Mouse (Mus musculus) spleen, postnatal 14 days (tissue): ENCODE measurements around the gene Nudt3.
"Not testable (repeated sequence)": the region's sequence is repeated elsewhere in the genome, so short reads cannot be mapped to it uniquely, and the experiment has no call there.

Experiments used
- DNase-seq, 2 experiments: peaks; one replicate each; pipeline ENCODE4 v3.0.0; 2021 to 2022; ENCODE audit warnings: low spot score in 2 of 2

Gene Nudt3

DNA sequence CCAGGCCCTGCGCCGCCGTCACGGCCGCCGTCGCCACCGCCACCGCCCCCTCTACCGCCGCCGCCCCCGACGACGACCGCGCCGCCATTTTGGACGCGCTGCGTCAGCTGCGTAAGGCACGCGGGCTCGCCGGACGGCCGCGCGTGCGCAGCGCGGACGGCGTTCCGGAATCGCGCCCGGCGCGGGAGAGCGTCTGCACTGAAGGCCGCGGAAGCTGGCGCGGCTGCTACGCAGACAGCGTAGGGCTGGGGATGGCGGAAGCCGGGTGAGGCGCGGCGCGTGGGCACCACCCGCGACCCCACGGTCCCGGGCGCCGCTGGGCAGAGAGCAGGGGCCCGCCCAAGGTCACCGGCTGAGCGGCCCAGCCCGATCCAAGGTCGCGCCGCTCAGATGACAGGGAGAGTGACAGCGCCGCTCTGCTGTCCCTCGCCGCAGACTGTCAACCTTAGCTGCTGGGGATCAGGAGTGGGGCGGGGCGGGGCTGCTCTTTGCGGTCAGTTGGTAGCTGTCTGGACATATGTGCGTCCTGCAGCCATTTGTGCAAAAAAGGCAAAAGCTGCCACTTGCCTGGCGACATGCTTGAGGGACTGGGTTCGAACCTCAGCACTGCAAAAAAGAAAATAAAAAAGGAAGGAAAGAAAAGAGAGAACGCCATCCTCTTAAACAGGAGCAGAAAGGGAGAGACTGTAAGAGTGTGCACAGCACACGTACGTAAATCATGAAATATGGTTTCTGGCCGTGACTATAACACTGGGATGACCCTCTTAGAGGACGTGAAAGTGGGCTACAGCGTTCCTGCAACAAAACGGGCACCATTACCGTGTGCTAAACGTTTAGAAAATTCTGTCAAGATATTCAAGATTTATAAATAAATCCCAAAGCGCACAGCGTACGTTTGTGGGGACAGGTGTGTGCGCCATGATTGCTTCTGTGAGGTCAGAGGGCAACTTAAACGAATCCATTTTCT is at the start of gene Nudt3:
TSS of gene Nudt3 (minus strand) at position 136 of the 967 bp plus-strand sequence.
- peak; percentile 76 to 86 for DNase-seq

- no peak for DNase-seq
Observed at GRCm38 (mm10) chr17:27671720-27672119, 48.4 kb upstream of the Nudt3 start.

- no peak for DNase-seq
Observed at GRCm38 (mm10) chr17:27658767-27659166, 35.5 kb upstream of the Nudt3 start.

DNA sequence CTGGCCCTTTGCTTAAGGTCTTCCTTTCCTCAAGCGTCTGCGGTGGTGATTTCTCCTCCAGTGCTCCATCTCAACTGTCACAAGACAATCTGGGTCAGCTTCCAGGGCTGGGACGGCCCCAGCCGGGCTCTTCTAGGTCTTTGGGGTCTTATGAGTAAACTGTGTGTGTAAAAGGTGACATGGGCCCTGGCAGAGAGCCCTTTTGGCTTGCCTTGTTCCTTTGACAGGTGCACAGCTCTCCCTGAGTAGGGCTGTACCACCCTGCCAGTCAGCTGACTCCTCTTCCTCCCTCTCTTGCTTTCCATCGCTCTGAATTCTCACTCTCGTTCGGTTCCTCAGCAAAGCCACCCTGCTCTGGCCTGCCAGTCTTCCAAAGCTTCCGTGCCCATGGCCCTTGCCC is 33.8 kb upstream of the Nudt3 start:
- DNase-seq = no peak

DNA sequence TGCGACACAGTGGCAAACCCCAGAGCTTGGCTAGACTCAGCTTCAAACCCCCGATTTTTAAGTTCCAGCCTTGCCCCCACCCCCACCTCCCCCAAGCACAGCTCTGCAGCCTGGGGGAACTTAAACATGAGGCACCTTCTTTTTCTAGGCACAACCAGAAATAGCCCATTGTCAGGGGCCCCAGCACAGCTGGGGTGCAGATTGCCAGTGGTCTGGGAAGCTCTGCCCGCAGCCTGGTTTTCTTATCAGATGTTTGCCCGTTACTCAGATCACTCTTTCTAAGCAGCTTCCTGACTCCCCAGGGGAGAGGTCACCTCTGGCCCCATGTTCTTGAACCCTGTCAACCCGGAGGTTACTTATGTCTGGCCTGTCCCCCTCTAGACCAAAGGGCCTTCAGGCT is 33.1 kb upstream of the Nudt3 start:
- DNase-seq = no peak

- peak in 1 of 2 experiments; percentile 20 for DNase-seq
Observed at GRCm38 (mm10) chr17:27656011-27656399, 32.7 kb upstream of the Nudt3 start.

DNA sequence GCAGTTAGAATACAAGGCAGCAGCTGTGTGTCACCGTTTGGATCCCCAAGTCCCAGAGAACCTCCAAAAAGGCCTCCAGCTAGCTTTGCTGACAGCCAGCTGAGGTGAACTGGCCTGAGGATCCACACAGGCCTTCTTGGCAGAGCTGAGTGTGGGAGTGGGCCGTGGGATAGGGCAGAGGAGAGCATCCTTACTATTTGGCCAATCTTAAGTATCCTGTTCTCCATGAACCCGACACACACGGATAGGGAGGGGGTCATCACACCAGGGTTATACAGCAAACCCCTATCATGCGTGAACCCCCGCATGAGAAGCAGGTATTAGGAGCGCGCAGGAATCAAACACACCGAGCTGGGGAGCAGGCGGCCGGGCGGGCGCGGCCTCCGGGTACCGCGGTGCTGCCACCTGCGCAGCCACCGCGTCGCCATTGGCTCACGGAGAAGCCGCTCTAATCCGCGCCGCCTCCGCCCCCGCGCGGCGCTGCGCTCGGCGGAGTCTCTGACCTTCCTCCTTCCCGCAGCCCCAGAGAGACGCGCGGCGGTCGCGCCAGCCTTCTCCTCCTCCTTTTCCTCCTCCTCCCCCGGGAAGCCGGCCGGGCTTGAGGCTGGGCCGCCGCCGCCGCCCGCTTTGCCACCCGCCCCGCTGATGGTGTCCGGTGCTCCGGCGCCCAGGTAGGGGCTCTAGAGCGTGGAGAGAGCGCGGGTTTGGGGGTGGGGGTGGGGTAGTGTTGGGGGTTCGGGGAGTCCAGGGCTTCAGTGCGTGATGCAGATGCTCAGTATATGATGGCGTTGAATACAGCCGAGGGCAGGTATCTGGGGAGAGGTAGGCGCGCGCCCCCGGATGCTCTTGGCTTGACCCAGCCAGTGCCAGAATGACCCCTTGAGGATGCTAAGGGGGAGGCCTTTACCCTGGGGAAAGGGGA is 32.1 kb upstream of the Nudt3 start, which contains the start of gene Pacsin1:
TSS of gene Pacsin1 (plus strand) at position 421 of the 922 bp plus-strand sequence.
- peak in 1 of 2 experiments; percentile 26 for DNase-seq

GRCm38 (mm10) chr17:27653253-27653959 is 30.1 kb upstream of the Nudt3 start:
- DNase-seq = no peak

GRCm38 (mm10) chr17:27652046-27652790 is 28.9 kb upstream of the Nudt3 start:
- no peak for DNase-seq

DNA sequence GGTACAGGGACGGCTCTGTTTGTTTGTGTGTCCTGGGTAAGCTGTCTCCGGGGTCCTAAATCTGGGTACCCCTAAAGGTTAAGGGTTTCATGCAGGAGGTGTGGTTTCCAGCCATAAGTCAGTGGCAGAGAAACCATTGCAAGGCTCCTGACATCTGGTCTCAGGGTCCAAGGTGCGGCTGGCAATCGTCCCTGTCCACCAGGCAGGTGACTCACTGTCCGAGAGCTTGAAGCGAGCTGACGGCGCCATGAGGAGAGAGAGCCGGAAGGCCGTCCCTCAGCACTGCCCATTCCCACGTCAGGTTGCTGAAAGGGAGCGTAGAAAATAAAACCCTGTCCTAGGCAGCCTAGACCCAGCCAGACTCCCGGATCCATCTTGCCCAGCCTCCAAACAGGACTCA is 27.3 kb upstream of the Nudt3 start:
- DNase-seq = no peak

DNA sequence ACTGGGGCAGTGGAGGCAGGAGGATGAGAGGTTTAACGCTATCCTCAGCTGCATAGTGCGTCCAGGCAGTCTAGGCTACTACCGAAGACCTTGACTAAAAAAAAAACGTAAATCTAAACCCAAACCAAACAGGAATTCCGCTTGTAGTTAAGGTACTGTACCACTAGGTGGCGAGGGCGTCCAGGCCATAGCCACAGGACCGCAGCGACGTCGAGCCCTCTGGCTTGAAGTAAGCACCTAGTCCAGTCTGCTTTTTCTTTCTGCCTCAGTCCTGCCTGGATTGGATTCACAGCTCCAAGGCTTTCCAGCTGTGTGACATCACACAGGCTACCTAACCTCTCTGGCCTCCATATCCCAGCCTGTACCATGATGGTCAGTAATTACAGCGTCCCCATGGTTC is 26.9 kb upstream of the Nudt3 start:
- DNase-seq = peak; percentile 33 to 69

GRCm38 (mm10) chr17:27645807-27646206 is 22.5 kb upstream of the Nudt3 start:
- no peak for DNase-seq

- no peak for DNase-seq
Observed at GRCm38 (mm10) chr17:27644572-27644971, 21.3 kb upstream of the Nudt3 start.

DNA sequence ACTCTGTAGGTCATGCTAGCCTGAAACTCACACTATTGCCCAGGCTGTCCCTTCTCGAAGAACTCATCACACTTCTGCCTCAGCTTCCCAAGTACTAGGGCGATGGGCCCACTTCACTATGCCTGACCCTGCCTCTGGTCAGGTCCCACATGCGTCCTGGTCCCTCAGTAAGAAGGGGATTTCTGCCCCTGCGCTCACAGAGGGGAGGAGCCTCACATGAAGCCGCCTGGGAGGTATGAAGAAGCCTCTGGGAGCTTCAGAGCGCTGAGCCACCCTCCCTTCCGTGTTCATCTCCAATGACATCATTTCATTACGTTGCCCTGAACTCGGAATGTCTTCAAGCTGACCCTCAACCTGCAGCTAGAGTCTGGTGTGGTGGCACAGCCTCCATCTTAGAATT is 20.5 kb upstream of the Nudt3 start:
- DNase-seq = no peak

DNA sequence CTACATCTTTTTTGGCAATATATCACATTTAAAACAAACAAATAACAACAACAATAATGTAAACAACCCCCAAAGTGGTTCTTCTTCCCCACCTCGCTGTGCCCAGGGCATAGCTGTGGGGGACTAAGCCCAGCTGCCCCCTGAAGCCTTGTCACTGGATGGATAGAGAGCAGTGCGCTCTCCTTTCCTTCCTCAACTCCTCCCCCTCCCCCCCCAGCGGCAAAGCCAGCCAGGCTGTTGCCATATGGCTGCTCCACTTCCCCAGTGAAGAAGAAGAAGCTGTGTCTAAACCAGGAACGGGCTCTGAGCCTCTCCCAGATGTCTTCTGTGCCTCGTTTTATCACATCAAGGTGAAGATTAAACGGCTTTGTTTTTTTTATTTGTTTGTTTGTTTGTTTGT is 19.8 kb upstream of the Nudt3 start:
- DNase-seq = no peak

- no peak for DNase-seq
Observed at GRCm38 (mm10) chr17:27642491-27643062, 19.3 kb upstream of the Nudt3 start.

DNA sequence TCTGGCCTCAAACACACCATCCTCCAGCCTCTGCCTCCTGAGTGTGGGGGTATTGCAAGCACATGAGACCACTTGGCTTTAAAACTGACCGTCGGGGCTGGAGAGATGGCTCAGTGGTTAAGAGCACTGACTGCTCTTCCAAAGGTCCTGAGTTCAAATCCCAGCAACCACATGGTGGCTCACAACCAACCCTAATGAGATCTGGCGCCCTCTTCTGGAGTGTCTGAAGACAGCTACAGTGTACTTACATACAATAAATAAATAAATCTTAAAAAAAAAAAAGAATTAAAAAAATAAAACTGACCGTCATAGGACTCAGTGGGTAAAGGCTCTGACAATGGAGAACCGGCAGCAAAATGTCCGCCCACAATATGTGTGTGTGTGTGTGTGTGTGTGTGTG is 16.6 kb upstream of the Nudt3 start:
- DNase-seq = not testable (repeated sequence)

DNA sequence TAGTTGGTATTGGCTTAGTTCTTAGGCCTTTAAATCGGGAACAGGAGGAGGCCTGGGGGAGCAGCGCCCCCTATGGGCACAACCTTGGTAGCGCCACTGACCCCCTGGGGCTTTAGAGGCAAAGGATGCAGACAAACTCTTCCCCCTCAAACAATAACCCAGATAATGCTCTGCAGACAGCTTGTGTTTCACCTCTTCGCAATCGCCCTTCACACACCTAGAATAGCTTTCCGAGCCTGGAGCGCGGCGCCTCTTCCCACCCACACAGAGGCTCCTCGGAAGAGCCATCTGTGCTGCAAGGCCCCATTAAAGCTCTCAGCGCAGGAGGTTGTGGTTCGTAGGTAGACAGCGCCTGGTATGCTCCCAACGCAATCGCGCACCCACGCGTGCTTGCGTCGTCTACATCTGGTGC is 15.6 kb upstream of the Nudt3 start:
- peak in 1 of 2 experiments; percentile 20 for DNase-seq

DNA sequence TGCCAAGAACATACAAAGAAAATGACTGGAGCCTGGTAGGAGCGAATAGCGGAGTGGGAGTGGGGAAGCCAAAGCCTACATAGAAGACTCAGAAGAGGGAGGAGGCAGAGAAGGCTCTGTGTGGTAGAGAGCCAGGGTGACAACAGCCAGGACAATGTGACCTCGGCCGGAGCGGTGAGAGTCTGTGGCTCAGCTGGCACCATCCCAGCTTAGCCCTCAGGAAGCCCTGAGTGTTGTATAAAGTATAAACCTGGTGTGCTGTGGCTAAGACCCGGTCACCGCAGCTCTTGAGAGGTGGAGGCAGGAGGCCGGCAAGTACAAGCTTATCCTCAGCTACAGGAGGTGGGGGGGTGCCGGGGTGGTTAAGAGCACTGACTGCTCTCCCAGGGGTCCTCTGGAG is 14.0 kb upstream of the Nudt3 start:
- no peak for DNase-seq
